Mouse (Mus musculus) T-cell, adult 2 months (primary cell): ENCODE measurements around the gene Slfn5.
"Not testable (repeated sequence)": the region's sequence is repeated elsewhere in the genome, so short reads cannot be mapped to it uniquely, and the experiment has no call there.

Experiments used
- DNase-seq: peaks from one replicate; pipeline ENCODE4 v3.0.0; 2022; ENCODE audit warnings: low spot score

Gene Slfn5

DNA sequence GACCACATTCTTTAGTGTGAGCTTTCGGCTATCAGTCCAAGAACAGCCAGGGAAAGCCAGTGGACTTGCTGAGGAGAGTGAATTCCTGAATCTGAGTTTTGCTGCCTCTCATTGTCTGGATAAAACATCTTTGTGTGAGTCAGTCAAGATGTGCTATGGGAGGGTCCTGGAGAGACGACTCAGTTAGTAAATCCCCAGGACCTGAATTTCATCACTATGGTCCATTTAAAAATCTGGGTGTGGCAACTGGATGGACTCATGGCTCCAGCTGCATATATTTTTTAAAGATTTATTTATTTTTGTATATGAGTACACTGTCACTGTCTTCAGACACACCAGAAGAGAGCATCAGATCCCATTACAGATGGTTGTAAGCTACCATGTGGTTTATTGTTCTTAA is 5.5 kb upstream of the Slfn5 start:
- DNase-seq, result no peak

DNA sequence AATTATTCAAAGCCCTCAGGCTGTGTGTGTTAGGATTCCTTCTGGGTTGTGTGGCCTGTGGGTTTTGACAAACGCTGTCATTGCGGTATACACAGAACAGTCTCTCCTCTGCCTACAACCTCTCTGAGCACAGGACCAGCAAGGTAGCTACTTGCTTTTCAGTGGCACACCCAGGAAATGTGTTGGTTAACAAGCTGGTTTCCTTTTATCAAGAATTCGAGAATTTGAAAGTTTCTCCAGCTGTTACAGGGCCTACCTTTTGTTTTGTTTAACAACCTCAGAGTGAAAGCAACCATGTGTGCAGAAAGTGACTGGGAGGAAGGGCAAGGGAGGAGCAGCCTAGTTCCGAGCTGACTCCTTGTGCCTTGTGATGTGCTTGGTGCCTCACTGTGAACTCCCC is 3.7 kb upstream of the Slfn5 start:
- DNase-seq, result peak; percentile 85

DNA sequence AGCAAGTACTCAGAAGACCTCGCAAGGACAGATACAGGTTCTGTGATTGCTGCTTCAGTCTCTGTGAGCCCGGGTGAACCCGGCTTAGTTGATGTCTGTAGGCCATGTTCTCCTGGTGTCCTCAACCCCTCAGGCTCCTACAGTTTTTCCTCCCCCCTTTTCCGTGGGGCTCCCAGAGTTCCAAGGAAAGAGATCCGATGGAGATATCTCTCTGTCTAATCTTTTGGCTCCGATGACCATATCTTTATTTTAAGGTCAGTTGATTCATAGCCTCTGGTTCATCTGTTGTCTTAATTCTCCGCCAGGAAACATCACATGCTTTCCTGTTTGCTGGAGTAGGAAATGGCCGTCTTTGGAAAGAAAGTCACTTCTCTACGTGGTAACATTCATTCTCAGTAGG is 2.1 kb upstream of the Slfn5 start:
- no peak for DNase-seq

DNA sequence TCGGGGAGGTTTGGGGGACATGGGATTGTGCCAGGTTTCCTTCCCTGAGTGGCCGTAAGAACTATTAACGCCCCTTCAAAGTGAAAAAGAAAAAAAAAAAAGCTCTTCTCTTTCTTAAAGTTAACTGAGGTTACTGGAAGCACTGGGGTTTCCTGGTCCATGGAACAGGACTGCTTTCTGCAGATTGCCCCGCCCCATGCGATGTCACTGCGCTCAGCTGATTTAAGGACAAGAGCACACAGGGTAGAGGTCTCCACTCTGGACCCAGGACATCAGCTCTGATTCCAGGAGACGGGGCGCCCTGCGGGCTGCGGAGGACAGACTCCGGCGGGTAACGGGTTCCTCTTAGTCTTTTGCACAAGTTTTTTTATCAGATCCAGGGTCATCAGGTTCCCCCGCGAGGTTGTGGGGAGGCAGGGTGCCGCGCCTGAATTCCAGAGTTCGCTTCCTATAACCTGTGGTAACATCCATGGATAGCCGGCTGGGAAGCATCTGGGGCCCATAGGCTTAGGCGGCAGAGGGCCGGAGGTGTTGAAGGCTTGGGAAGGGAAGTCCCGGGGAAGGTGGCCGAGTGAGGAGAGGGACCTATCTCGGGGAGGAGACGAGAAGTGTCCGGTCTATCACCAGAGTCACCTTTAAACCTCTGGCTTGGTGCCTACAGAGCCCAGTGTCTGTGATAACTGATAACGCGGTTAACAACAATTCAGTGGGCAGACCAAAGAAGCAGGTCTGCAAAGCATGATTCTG is 889 bp downstream of the Slfn5 start:
- peak; percentile 56 for DNase-seq

DNA sequence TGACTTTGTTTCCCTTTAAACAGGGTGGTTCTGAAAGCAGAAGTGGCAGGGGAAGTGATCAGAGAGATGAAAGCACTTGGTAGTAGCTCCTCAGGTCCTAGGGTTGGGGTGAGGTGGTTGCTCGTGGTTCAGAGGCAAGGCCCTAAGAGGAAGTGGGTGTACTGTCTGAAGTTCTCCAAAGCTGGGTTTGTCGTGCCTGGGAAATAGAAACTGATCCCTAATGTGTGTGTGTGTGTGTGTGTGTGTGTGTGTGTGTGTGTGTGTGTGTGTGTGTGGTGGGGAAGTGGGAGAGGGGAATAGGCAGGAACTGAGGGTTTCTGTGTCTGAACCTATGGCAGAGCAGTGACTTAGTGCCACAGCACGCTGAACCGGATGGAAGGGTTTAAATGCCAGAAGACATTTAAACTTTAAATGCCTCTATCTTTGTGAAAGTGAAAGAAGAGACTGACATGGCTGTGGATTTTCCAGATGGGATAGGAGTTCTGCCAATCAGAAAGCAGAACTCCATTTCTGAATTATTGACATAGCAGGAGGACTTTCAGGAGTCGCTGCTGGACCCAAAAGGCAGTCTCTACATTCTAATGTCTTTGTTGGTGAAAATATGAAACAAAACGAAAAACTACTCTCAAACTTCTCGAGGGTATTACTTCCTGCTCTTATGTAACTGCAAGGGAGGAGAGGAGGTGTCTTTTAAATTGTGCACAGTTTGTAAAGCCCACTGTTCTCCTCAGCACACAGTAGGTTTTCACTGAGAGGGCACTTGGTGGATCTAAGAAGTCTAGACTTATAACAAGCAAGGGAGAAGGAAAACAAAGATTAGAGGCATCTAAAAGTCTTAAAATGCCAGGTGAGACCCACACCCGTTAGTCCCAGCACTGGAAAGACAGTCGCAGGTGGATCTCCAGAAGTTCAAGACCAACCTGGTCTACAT is 1.7 kb downstream of the Slfn5 start:
- DNase-seq, result peak; percentile 80

DNA sequence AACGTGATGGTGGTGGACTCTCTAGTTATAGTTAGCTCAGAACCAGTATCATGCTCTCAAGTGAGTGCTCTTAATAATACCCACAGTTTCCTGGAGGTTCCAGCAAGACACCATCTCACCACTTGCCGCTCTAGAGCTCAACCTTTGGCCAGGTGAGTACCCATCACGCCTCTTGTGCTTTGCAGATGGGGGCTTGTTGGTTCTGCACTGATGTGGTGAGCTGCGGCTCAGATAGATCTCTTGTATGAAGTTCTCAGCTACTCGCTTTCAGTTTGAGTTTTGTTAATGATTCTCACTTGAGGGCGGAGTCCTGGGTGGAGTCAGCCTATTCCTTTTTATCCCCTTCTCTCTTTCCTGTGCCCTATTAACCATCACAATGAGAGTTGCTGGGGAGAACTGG is 3.5 kb downstream of the Slfn5 start:
- DNase-seq, result peak; percentile 55

DNA sequence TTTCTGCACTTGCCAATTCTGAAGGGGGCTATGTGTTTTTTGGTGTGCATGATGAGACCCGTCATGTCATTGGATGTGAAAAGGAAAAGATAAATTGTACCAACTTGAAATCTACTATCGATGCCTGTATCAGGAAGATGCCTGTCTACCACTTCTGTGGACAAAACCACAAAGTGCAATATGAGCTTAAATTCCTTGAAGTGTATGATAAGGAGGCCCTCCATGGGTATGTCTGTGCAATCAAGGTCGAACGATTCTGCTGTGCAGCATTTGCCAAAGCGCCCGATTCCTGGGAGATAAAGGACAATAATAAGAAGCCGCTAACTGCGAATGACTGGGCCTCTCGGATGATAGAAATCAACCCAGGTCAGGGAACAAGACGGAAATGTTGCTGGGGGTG is 5.8 kb downstream of the Slfn5 start:
- no peak for DNase-seq

DNA sequence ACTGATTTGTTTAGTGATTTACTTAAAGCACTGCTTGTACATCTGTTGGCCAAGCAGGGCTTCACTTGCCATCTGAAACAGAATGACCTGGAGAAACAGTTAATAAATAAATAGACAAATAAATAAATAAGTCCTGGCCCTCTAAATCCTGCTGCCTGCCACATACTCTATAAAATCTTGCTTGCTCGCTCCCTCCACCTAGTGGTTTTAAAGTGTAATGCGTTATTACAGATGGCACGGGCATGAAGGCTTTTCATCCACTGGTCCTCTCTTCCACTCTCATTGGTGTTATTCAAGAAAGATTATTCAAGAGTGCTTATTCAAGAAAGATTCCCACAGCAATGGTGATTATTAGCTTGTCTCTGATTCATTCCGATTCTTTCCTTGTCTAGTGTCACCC is 8.5 kb downstream of the Slfn5 start:
- DNase-seq, result peak; percentile 58

DNA sequence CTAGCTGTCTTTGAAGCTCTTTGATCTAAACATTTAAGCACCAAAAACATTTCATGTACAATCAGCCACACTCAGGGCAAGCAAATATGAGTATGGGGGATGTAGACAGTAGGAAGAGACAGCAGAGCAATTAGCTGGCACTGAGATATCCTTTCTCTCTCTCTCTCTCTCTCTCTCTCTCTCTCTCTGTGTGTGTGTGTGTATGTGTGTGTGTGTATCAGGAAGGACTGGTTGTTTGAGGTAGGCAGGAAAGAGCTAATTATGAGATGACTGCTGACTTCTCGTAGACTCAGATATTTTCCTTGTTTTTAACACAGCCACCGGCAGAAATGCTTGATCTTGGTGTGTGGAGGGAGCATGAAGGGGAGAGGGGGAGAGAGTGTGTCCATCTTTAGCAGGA is 10.6 kb downstream of the Slfn5 start:
- peak; percentile 18 for DNase-seq

DNA sequence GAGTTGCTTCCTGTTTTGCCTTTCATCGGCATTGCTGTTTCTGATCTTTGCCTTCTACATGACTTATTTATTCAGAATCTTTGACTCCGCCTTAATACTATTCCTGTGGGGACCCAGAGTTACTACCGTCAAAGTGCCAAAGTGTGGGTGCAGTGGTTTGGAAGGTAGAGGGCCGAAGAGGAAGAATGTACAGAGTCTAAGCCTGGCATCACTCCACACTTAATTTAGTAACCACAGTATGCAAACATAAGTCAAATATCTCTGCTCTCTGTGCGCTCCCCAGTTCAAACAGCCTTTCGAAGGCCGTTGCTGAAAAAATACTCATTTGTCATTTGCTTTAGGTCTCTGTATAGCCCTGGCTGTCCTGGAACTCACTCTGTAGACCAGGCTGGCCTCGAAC is 11.1 kb downstream of the Slfn5 start:
- no peak for DNase-seq

DNA sequence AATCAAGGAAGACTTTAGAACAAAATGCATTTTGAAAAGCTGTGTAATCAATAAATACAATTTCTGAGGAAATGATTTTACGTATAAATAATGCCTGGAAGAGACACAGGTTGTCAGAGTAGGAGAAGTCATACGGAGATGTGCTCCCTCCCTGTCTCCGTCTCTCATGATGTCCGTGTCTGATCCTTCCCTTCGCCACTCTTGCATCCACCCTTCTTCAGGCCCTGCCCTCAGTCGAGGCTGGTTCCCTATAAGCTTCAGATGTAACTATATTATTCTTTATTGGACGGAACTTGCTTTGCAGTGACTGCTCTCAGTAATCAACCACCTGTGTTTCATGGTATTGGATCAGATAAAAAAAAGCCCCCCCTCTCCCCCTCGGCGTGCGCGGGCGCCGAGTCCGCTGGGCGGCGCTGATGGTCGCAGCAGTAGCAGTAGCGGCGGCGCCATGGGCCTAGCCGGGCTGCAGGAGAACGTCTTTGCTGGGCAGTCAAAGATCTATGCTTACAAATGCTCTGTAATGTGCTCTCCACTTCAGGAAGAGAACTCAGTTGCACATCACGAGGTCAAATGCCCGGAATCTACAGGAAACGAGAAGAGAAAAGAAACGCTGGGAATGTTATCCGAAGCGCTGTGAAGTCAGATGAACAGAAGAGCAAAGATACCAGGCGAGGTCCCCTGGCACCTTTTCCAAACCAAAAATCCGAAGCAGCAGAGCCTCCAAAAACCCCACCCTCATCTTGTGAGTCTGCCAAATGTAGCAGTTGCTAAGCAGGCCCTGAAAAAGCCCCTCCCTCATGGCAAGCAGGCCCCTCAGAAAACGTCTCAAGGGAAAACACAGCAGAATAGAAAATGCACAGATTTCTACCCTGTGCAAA is 19.8 kb downstream of the Slfn5 start:
- peak; percentile 35 for DNase-seq

DNA sequence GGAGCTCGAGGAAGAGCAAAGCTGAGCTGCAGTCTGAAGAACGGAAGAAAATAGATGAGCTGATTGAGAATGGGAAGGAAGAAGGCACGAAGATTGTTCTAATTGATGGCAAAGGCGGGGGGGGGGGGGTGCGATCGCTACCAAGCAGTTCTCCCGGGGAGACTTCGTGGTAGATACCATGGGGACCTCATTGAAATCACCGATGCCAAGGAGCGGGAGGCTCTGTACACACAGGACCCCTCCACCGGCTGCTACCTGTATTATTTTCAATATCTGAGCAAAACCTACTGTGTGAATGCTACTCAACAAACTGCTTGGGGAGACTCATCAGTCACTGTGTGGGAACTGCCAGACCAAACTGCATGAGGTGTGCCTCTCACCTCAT is 20.4 kb downstream of the Slfn5 start:
- no peak for DNase-seq

DNA sequence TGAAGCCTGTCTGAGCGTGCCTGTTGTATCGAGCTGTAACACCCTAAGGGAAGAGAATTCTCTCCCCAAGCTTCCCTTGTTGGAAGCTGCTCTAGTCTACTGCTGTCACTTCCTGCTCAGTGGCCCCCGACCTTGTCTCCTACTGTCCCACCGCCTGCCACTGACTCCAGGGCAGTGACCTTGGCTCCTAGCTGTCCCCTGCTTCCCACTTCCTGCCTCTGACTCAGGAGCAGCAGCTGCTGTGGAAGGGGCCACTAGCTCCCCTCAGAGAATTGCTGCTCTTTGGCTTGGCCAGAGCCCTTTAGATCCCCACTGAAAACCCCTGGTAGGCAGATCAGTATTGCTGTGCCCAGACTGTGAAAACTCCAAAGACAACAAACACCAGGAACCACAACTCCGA is 22.8 kb downstream of the Slfn5 start:
- no peak for DNase-seq

DNA sequence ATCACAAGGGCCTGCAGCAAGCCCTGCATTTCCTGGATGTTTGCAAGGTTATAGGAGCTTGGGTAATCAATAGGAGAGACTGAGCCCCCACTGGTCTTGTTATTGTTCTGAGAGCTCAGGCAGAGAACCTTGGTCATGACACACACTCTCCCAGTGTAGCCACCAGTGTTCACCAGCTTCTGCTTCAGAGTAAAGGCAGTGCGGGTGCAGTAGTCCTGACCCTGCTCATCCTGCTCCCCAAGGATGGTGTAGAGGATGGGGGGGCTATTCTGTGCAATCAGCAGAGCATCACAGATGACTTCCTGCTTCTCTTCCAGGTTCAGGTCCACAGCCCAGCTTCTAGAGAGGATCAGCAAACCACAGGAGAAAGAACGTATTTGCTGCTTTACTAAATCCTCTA is 31.3 kb downstream of the Slfn5 start:
- DNase-seq, result not testable (repeated sequence)

DNA sequence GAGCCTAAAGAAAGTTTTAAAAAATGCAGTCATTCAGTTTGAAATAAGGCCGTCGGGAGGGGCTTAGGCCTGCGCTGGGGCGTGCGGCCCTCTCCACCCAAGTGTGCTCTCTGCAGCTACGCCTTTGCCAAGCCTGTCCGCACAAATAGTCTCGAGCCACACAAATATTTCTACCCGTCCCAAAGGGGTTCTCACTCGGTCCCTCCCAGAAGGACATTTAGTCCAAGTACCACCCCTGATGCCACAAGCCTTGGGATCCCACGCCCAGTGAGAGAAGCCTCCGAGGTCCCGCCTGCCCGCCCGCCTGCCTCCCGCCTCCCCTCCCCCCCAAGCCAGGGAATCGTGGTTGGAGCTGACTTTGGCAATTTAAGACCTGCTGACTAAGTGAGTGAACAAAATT is 32.0 kb downstream of the Slfn5 start:
- no peak for DNase-seq

DNA sequence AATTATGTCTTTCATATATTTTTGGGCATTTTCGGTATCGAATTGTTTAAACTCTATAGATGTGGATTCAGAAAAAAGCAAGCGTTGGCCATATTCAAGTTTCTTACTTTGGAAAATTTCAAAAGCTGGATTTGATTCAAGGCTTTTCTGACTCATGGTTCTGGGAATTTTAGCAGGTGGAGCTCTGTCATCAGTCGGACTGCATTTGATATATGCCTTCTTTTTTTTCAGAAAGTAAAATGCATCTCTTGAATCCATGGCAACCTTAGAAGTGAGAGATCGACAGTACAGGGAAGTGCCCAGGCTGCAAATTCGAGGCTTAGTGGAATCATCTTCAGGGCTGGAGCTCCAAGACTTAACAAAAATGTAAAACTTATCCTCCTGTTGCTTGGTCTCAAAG is 36.5 kb downstream of the Slfn5 start:
- no peak for DNase-seq

DNA sequence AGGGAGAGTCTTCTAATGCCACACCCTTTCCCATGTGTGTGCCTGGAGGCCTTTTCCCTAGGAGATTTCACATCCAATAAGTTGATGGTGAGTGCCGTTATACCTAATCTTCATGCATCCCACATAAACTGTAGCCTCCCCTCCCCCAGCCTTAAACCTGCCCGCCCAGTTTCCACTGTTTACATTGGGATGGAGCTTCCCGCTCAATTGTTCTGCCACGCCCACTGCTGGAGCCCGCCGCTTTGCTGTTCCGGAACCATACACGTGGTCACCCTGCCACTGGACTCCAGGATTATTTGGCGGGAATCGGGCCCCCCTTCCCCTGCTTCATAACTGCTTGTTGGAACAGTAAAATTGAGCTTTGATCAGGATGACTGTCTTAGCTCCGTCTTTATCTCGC is 38.2 kb downstream of the Slfn5 start:
- no peak for DNase-seq

DNA sequence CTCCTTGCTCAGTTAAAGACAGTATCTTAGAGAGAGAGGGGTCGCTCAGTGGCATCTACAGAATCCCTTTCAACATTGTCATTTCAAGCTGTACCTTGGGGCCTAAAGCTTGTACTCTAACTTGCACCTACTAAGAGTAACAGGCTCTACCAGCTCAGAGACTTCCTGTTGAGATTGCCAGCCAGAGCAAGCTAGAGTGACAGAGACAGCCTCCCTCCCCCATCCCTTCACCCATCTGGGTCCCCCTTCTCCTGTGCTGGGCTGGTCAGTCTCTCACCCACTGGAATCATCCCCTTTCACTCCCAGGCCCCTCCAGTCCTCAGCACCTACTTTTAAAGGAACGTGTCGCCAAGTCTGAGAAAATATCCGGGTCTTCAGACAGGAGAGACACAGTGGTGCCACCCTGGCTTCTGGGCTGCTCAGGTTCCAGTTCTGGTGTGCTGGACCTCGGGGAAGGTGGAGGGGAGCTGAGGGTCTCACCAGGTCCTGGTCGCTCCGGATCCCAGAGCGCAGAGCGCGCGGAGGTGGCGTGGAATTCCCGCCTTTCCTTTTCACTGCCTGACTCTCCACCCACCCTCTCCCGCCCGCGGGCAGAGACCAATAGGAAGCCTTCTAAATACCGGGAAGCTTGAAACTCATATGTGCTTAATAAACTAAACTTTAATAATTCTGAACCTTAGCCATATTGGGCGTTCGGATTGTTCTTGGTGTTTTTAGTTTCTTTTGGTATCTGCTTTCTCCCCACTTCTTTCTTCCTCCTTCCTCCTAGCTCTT is 39.6 kb downstream of the Slfn5 start:
- DNase-seq, result peak; percentile 45

DNA sequence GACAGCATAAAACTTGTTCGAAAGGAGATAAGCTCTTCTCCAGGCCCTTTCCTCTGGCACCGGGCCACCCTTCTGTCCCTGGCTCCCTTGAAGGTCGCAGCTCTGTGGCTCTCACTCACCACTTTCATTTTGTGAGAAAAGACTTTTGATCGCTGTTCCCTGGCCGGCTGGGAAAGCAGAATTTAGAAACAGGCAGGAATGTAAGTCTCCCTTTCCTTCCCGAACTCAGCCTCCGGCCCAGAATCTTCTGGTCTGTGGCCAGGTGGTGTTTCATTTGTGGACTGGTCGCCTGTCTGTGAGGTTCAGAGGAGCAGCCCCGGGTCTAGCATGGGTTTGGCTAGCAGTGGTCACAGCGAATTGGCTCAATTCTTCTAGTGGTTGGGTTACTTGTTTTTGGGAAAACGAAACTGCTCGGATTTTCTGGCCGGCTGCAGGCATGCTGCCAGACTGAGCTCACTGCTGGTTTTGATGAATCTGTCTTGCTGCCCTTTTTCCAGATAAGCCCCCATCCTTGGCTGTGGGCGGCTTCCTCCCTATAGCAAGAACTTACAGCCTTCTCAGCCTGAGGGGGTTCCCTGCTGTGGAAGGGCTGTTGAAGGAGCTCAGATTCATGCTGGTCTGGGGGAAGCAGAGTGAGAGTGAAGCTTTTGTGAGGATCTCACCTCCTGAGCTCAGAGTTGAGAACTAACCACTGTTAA is 40.5 kb downstream of the Slfn5 start, which contains the start of gene Slfn9:
Gene Slfn9 (minus strand): TSS at position 362 of the 698 bp plus-strand sequence.
- peak; percentile 21 for DNase-seq

DNA sequence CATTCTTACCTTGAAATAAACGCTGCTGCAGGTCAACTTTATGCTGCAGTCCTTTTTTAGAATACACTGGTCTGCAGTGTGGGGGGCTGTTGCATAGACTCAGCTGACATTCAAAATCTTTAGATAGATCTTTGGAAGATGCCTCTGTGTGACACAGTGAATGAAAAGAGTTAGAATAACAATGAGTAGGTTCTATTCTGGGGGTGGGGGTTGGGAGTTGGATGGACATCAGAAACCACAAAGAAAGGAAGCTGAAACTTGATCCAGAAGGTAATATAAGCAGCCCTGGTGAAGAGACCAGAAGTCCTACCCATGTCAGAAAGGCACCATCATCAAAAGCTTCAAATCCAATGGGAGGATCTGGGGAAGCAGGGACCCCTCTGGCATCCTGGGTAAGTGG is 62.2 kb downstream of the Slfn5 start:
- DNase-seq, result no peak
